Mouse (Mus musculus): ENCODE results near the gene Polr2g. TPM values are rescaled to one million over a fixed set of nuclear protein-coding genes. Genes with fewer than 3 reads are reported as not detected.
A peak's percentile ranks its signal among the peaks of the same experiment; 100 is the strongest.

Polr2g gene
- polyA plus RNA-seq, 1 experiment from 2014 or later = 178 TPM

GRCm38 (mm10) chr19:8755652-8756051 is 42.7 kb downstream of the Polr2g start:
- Histone ChIP-seq H3K9me3 (no peaks in the 10 kb centered on the region), H3K27me3 (no peaks in the 10 kb centered on the region), H3K4me2 (peak overlapping the region; percentile 65), H3K36me3 (peaks cover 48% of the 10 kb centered on the region), H3K4me3 (peak overlapping the region; percentile 96), H3K27ac (no peak overlapping the region), H3K9ac (no peak overlapping the region), H3K4me1 (peaks cover 23% of the 10 kb centered on the region)
- no peak for ATAC-seq (ENCODE audit: insufficient number of reproducible peaks, insufficient read depth, low FRiP score, low TSS enrichment, low read depth)
- WGBS = 81% methylated on average over 3 of the region's 3 CpGs

DNA sequence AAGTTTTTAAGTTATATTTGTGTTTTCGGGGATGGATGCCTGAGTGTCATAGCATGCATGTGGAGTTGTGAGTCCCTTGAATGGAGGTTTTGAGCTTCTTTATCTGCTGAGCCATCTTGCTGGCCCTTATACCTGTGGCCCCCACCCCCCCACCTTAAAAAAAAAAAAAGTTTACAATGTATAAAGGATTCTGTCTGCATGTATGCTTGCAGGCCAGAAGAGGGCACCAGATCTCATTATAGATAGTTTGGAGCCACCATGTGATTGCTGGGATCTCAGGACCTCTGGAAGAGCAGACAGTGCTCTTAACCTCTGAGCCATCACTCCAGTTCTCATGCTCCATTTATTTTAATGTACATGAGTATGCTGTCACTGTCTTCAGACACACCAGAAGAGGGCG is 51.0 kb downstream of the Polr2g start:
- no peak overlapping the region for H3K9ac ChIP-seq
- H3K4me3 ChIP-seq = no peak overlapping the region
- no peak overlapping the region for H3K27ac ChIP-seq
- no peak for ATAC-seq (ENCODE audit: insufficient number of reproducible peaks, insufficient read depth, low FRiP score, low TSS enrichment, low read depth)
- peaks cover 95% of the 10 kb centered on the region for H3K36me3 ChIP-seq
- H3K9me3 ChIP-seq = no peaks in the 10 kb centered on the region
- H3K27me3 ChIP-seq = no peaks in the 10 kb centered on the region
- no peak overlapping the region for H3K4me2 ChIP-seq
- H3K4me1 ChIP-seq = peaks cover 8% of the 10 kb centered on the region
- WGBS = 71% methylated on average over 2 of the region's 2 CpGs

DNA sequence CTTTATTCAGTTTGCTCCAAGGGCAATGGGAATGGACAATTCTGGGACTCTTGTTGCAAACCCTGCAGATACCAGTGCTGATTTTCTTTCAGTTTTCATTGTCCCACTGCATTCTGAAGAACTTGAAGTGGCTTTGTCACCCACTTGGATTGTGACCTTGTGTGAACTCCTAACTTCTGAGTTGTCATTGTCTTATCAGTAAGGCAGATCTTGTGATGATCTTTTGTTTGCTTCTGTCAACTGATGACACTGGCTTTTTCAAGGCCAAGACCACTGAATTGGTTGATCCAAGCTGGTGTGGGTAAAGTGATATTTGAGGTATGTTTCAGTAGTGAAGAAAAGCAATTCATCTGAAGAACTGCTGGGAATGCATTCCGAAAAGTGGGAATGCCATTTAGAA is 53.0 kb downstream of the Polr2g start:
- no peak overlapping the region for H3K27ac ChIP-seq
- peaks cover 81% of the 10 kb centered on the region for H3K36me3 ChIP-seq
- 98% methylated on average over 1 of the region's 1 CpGs for WGBS

More for the DNA sequence above, 53.0 kb downstream of the Polr2g start:
- Histone ChIP-seq H3K27me3 (no peaks in the 10 kb centered on the region), H3K4me3 (no peak overlapping the region), H3K4me1 (peaks cover 16% of the 10 kb centered on the region), H3K9ac (no peak overlapping the region), H3K4me2 (no peak overlapping the region), H3K9me3 (no peaks in the 10 kb centered on the region)
- ATAC-seq (ENCODE audit: insufficient number of reproducible peaks, insufficient read depth, low FRiP score, low TSS enrichment, low read depth) = no peak

Other genes starting within 250 kb of the Polr2g start
- gene Slc22a8, start 207.3 kb downstream of the Polr2g start, polyA plus RNA-seq (2015; fragmentation: Nextera tagmentation; extraction: Ambion mirVana) = not detected in 2 replicates
- gene Slc22a6, start 180.5 kb downstream of the Polr2g start, polyA plus RNA-seq (2015; fragmentation: Nextera tagmentation; extraction: Ambion mirVana) = 0.08 and 0.12 TPM in 2 replicates
- 0.66 and 1.4 TPM in 2 replicates for gene Chrm1, start 134.8 kb downstream of the Polr2g start, polyA plus RNA-seq (2015; fragmentation: Nextera tagmentation; extraction: Ambion mirVana)
- 99.9 and 116 TPM in 2 replicates for gene Slc3a2, start 75.2 kb downstream of the Polr2g start, polyA plus RNA-seq (2015; fragmentation: Nextera tagmentation; extraction: Ambion mirVana)
- gene Wdr74, start 62.8 kb downstream of the Polr2g start, polyA plus RNA-seq (2015; fragmentation: Nextera tagmentation; extraction: Ambion mirVana) = 88.6 and 100 TPM in 2 replicates
- gene 1700092M07Rik, start 57.9 kb downstream of the Polr2g start, polyA plus RNA-seq (2015; fragmentation: Nextera tagmentation; extraction: Ambion mirVana) = 2.2 and 2.7 TPM in 2 replicates
- gene Stx5a, start 57.2 kb downstream of the Polr2g start, polyA plus RNA-seq (2015; fragmentation: Nextera tagmentation; extraction: Ambion mirVana) = 182 and 184 TPM in 2 replicates
- gene Nxf1, start 41.5 kb downstream of the Polr2g start, polyA plus RNA-seq (2015; fragmentation: Nextera tagmentation; extraction: Ambion mirVana) = 199 and 230 TPM in 2 replicates
- gene Tmem223, start 27.6 kb downstream of the Polr2g start, polyA plus RNA-seq (2015; fragmentation: Nextera tagmentation; extraction: Ambion mirVana) = 211 and 227 TPM in 2 replicates
- 67.6 and 76.1 TPM in 2 replicates for gene Tmem179b, start 24.1 kb downstream of the Polr2g start, polyA plus RNA-seq (2015; fragmentation: Nextera tagmentation; extraction: Ambion mirVana)
- 28.5 and 35.6 TPM in 2 replicates for gene Taf6l, start 12.2 kb downstream of the Polr2g start, polyA plus RNA-seq (2015; fragmentation: Nextera tagmentation; extraction: Ambion mirVana)
- gene Zbtb3, start 4.0 kb upstream of the Polr2g start, polyA plus RNA-seq (2015; fragmentation: Nextera tagmentation; extraction: Ambion mirVana) = 5.5 and 6.0 TPM in 2 replicates
- 78.7 and 82.9 TPM in 2 replicates for gene Ttc9c, start 20.8 kb upstream of the Polr2g start, polyA plus RNA-seq (2015; fragmentation: Nextera tagmentation; extraction: Ambion mirVana)
- gene Hnrnpul2, start 21.4 kb upstream of the Polr2g start, polyA plus RNA-seq (2015; fragmentation: Nextera tagmentation; extraction: Ambion mirVana) = 7.4 and 7.6 TPM in 2 replicates
- not detected in 2 replicates for gene AC129217.1, start 31.2 kb upstream of the Polr2g start, polyA plus RNA-seq (2015; fragmentation: Nextera tagmentation; extraction: Ambion mirVana)
- 52.6 and 53.3 TPM in 2 replicates for gene Bscl2, start 38.9 kb upstream of the Polr2g start, polyA plus RNA-seq (2015; fragmentation: Nextera tagmentation; extraction: Ambion mirVana)
- gene Gng3, start 40.6 kb upstream of the Polr2g start, polyA plus RNA-seq (2015; fragmentation: Nextera tagmentation; extraction: Ambion mirVana) = 10.4 and 10.6 TPM in 2 replicates
- gene Lrrn4cl, start 52.2 kb upstream of the Polr2g start, polyA plus RNA-seq (2015; fragmentation: Nextera tagmentation; extraction: Ambion mirVana) = 0.65 and 0.74 TPM in 2 replicates
- 184 and 189 TPM in 2 replicates for gene Ubxn1, start 72.9 kb upstream of the Polr2g start, polyA plus RNA-seq (2015; fragmentation: Nextera tagmentation; extraction: Ambion mirVana)
- 64.2 and 72.3 TPM in 2 replicates for gene Uqcc3, start 82.3 kb upstream of the Polr2g start, polyA plus RNA-seq (2015; fragmentation: Nextera tagmentation; extraction: Ambion mirVana)
- 56.0 and 91.0 TPM in 2 replicates for gene Lbhd1, start 85.2 kb upstream of the Polr2g start, polyA plus RNA-seq (2015; fragmentation: Nextera tagmentation; extraction: Ambion mirVana)
- gene Gm49403, start 85.4 kb upstream of the Polr2g start, polyA plus RNA-seq (2015; fragmentation: Nextera tagmentation; extraction: Ambion mirVana) = not detected in 2 replicates
- 84.9 and 90.0 TPM in 2 replicates for gene 1810009A15Rik, start 90.3 kb upstream of the Polr2g start, polyA plus RNA-seq (2015; fragmentation: Nextera tagmentation; extraction: Ambion mirVana)
- not detected in 2 replicates for gene Gm49416, start 90.3 kb upstream of the Polr2g start, polyA plus RNA-seq (2015; fragmentation: Nextera tagmentation; extraction: Ambion mirVana)
- 36.7 and 42.6 TPM in 2 replicates for gene Ints5, start 94.4 kb upstream of the Polr2g start, polyA plus RNA-seq (2015; fragmentation: Nextera tagmentation; extraction: Ambion mirVana)
- gene Ganab, start 99.5 kb upstream of the Polr2g start, polyA plus RNA-seq (2015; fragmentation: Nextera tagmentation; extraction: Ambion mirVana) = 107 and 108 TPM in 2 replicates
- gene B3gat3, start 121.8 kb upstream of the Polr2g start, polyA plus RNA-seq (2015; fragmentation: Nextera tagmentation; extraction: Ambion mirVana) = 44.7 and 54.6 TPM in 2 replicates
- gene Rom1, start 130.8 kb upstream of the Polr2g start, polyA plus RNA-seq (2015; fragmentation: Nextera tagmentation; extraction: Ambion mirVana) = 2.7 and 3.3 TPM in 2 replicates
- gene Eml3, start 131.0 kb upstream of the Polr2g start, polyA plus RNA-seq (2015; fragmentation: Nextera tagmentation; extraction: Ambion mirVana) = 32.3 and 32.8 TPM in 2 replicates
- 187 and 189 TPM in 2 replicates for gene Mta2, start 143.3 kb upstream of the Polr2g start, polyA plus RNA-seq (2015; fragmentation: Nextera tagmentation; extraction: Ambion mirVana)
- gene Tut1, start 155.3 kb upstream of the Polr2g start, polyA plus RNA-seq (2015; fragmentation: Nextera tagmentation; extraction: Ambion mirVana) = 33.6 and 34.5 TPM in 2 replicates
- gene Eef1g, start 168.5 kb upstream of the Polr2g start, polyA plus RNA-seq (2015; fragmentation: Nextera tagmentation; extraction: Ambion mirVana) = 481 and 529 TPM in 2 replicates
- 51.0 and 57.8 TPM in 2 replicates for gene Ahnak, start 190.7 kb upstream of the Polr2g start, polyA plus RNA-seq (2015; fragmentation: Nextera tagmentation; extraction: Ambion mirVana)

Data from embryonic facial prominence, embryonic 13.5 days (tissue).